Mouse (Mus musculus) intestine, embryonic 14.5 days (tissue): ENCODE measurements around the gene Shisa6. TPM values are rescaled to one million over a fixed set of nuclear protein-coding genes. Genes with fewer than 3 reads are reported as not detected.
A peak's percentile ranks its signal among the peaks of the same experiment; 100 is the strongest.

Source experiments
- ATAC-seq: fragments of 200-750 bp; cut with Nextera tagmentation; replicated peaks from 2 replicates; pipeline ENCODE4 v1.8.0; 2017; ENCODE audit warnings: low read depth, moderate number of reproducible peaks, moderate TSS enrichment, moderate library complexity; ENCODE audit not compliant: low FRiP score, low TSS enrichment
- DNase-seq: peaks from one replicate; pipeline ENCODE4 v3.0.0-alpha.2; 2018; ENCODE audit warnings: low spot score
- H3K27ac ChIP-seq: fragments of 300-500 bp; sonication (generic); 2 replicates; pipeline ENCODE4 v1.5.1; 2014; ENCODE audit warnings: low read depth, mild to moderate bottlenecking, control low read depth
- H3K27me3 ChIP-seq: fragments of 300-500 bp; sonication (generic); replicated peaks from 2 replicates; pipeline ENCODE4 v1.6.1; 2014; ENCODE audit warnings: low read length, control low read depth; ENCODE audit not compliant: control insufficient read depth, insufficient read depth
- H3K36me3 ChIP-seq: fragments of 300-500 bp; sonication (generic); 2 replicates; pipeline ENCODE4 v1.6.1; 2014; ENCODE audit warnings: low read length, control low read depth; ENCODE audit not compliant: control insufficient read depth, insufficient read depth
- H3K4me1 ChIP-seq: fragments of 300-500 bp; sonication (generic); replicated peaks from 2 replicates; pipeline ENCODE4 v1.6.1; 2014; ENCODE audit warnings: low read length, control low read depth, mixed read lengths; ENCODE audit not compliant: control insufficient read depth, insufficient read depth
- H3K4me2 ChIP-seq: fragments of 300-500 bp; sonication (generic); 2 replicates; pipeline ENCODE4 v1.6.1; 2014; ENCODE audit warnings: low read length
- H3K4me3 ChIP-seq: fragments of 300-500 bp; sonication (generic); 2 replicates; pipeline ENCODE4 v1.5.1; 2014; ENCODE audit warnings: low read depth, low read length, control low read depth, mixed read lengths
- H3K9ac ChIP-seq: fragments of 300-500 bp; sonication (generic); 2 replicates; pipeline ENCODE4 v1.6.1; 2014; ENCODE audit warnings: mild to moderate bottlenecking, low read length
- H3K9me3 ChIP-seq: fragments of 300-500 bp; sonication (generic); 2 replicates; pipeline ENCODE4 v1.6.1; 2016; ENCODE audit warnings: low read length, control low read depth; ENCODE audit not compliant: control insufficient read depth
- WGBS: fragments of 180-500 bp; shearing (Covaris S2); extraction: QIAGEN DNeasy Blood & Tissue Kit; methylation state at CpG from one replicate; pipeline ENCODE4 v1.1.7; 2014; 5-methylcytosine and 5-hydroxymethylcytosine counted together
- polyA plus RNA-seq: library from polyadenylated mRNA; unstranded; fragments of >200 nt; fragmentation: Nextera tagmentation; extraction: Ambion mirVana; gene quantifications from 2 replicates; pipeline ENCODE4 v1.2.1, GENCODE M21; 2014

The Shisa6 gene
- polyA plus RNA-seq, 1 experiment from 2014 or later, result 0.11 TPM

DNA sequence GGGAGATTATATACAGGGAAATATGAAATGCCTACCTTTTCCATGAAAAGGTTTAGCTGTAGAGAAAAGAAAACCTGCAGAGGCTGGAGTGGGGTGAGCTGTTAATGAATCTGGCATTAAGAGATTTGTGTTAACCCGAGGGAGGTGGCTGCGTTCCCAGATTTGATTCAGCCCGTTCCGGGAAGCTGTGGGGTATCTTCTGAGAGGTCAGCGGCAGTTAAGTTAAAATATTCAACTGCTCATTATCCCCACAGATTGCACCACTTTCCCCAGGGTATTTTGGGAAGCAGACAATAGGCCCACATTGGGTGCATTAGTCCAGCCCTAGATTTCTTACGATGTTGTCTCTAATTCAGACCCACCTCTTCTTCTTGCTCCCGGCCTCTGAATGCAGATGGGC lies 213.0 kb downstream of the Shisa6 start:
- DNase-seq, result no peak
- H3K4me1 ChIP-seq, result no peaks in the 10 kb centered on the region
- H3K4me3 ChIP-seq, result no peak overlapping the region
- H3K9ac ChIP-seq, result no peak overlapping the region
- 80% methylated on average over 7 of the region's 7 CpGs for WGBS
- no peaks in the 10 kb centered on the region for H3K9me3 ChIP-seq
- H3K27ac ChIP-seq, result no peak overlapping the region
- H3K4me2 ChIP-seq, result no peak overlapping the region
- H3K27me3 ChIP-seq, result no peaks in the 10 kb centered on the region
- no peaks in the 10 kb centered on the region for H3K36me3 ChIP-seq
- ATAC-seq, result no peak

DNA sequence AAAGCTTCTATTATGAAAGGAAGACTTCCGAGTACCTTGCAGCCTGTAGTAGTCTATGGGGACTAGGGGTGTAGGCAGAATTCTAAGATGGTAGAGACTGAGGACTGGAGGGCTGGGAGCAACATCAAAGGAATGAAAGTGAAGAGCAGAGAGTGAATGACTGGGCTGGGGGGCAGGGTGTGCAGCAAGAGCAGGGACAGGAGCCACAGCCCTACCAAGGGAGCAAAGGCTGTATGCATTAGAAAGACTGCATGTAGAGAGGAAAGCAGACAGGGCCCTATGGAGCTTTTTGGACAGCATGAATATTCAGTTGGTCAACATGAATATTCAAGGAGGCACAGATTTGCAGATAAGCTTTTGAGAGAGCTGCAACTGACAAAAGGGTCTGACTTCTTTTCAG lies 221.4 kb downstream of the Shisa6 start:
- DNase-seq, result no peak
- Histone ChIP-seq H3K9ac (no peak overlapping the region), H3K4me2 (no peak overlapping the region), H3K36me3 (no peaks in the 10 kb centered on the region), H3K27me3 (no peaks in the 10 kb centered on the region), H3K9me3 (no peaks in the 10 kb centered on the region), H3K27ac (no peak overlapping the region), H3K4me1 (no peaks in the 10 kb centered on the region), H3K4me3 (no peak overlapping the region)
- no peak for ATAC-seq
- 73% methylated on average over 1 of the region's 1 CpGs for WGBS

DNA sequence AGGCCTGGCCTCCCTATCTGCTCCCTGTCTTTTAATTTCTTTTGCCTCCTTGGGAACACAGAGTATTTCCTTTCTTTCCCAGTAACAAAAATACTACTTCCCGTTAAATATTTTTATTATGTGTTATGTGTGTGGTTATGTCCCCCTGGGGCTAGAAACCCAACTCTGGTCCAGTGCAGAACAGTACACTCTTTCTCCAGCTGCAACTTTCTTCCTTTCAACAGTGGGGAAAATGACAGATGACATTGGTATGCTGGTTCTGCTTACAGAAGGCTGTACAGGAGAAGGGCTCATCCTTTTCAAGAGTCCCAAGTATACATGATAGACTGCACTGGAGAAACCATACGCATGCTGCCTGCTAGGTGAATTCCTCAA lies 251.1 kb downstream of the Shisa6 start:
- H3K27ac ChIP-seq, result no peak overlapping the region
- H3K36me3 ChIP-seq, result no peaks in the 10 kb centered on the region
- ATAC-seq, result no peak
- no peak for DNase-seq
- WGBS, result 65% methylated on average over 2 of the region's 2 CpGs
- no peak overlapping the region for H3K4me2 ChIP-seq
- no peaks in the 10 kb centered on the region for H3K9me3 ChIP-seq
- H3K9ac ChIP-seq, result no peak overlapping the region
- no peak overlapping the region for H3K4me3 ChIP-seq
- no peaks in the 10 kb centered on the region for H3K27me3 ChIP-seq
- no peaks in the 10 kb centered on the region for H3K4me1 ChIP-seq

DNA sequence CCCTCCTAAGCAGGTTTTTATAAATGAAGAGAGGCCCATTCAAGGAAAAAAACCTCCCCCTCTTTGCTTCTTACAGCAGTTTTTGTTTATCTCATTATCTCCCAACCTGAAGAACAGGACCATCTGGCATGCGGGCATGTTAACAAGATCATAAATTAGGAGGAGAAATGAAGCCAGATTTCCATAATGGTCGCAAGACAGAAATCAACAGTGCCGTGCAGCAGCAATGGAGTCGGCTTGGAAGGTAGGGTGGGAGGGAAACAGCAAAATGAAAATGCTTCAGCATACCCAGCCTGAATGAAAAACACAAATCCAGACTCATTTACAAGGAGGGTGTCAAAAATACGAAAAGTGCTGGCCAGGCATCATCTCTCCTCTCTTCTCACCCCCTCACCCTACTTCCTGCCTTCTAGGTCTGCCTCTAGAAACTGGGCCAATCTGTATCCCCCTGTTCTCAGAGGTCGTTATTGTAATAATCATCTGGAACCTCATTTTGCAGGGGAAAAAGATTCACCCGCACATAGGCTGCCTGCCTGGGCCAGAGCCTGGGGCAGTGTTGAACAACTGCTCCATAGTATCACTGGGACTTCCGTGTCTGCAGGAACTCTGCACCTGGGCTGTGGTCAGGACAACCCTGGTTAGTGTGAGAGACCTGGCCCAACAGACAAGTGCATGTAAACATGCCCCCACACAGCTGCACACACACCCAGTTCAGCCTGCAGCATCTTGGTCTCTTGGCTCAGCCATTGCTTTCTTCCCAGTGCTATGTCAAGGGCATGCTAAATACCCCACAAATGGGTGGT lies 251.7 kb downstream of the Shisa6 start:
- Histone ChIP-seq H3K27me3 (no peaks in the 10 kb centered on the region), H3K4me2 (no peak overlapping the region), H3K36me3 (no peaks in the 10 kb centered on the region), H3K27ac (no peak overlapping the region), H3K9ac (no peak overlapping the region), H3K9me3 (no peaks in the 10 kb centered on the region), H3K4me1 (no peaks in the 10 kb centered on the region), H3K4me3 (no peak overlapping the region)
- WGBS, result 39% methylated on average over 8 of the region's 8 CpGs
- no peak for DNase-seq
- no peak for ATAC-seq

DNA sequence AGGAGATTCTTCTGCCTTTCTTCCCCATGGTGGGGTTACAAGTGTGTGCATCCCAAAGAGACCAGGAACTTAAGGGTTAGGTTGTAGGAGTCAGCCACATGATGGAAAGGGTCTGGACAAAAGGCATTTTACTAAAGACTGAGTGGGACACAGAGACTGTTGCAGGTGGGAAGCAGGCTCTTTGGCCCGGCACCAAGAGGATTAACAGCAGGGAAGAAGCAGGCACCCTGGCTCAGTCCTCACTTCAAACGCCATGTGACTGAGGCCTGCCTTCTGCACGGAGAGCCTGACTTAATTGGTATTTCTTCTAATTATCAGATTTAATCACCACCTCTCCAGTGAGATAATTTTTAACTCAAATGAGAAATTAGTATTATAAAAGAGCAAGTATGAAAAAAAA lies 258.7 kb downstream of the Shisa6 start:
- Histone ChIP-seq H3K4me1 (no peaks in the 10 kb centered on the region), H3K9me3 (no peaks in the 10 kb centered on the region), H3K27ac (no peak overlapping the region), H3K27me3 (no peaks in the 10 kb centered on the region), H3K4me3 (no peak overlapping the region), H3K36me3 (no peaks in the 10 kb centered on the region), H3K9ac (no peak overlapping the region), H3K4me2 (no peak overlapping the region)
- DNase-seq (no peak), ATAC-seq (no peak)
- 54% methylated on average over 3 of the region's 3 CpGs for WGBS

DNA sequence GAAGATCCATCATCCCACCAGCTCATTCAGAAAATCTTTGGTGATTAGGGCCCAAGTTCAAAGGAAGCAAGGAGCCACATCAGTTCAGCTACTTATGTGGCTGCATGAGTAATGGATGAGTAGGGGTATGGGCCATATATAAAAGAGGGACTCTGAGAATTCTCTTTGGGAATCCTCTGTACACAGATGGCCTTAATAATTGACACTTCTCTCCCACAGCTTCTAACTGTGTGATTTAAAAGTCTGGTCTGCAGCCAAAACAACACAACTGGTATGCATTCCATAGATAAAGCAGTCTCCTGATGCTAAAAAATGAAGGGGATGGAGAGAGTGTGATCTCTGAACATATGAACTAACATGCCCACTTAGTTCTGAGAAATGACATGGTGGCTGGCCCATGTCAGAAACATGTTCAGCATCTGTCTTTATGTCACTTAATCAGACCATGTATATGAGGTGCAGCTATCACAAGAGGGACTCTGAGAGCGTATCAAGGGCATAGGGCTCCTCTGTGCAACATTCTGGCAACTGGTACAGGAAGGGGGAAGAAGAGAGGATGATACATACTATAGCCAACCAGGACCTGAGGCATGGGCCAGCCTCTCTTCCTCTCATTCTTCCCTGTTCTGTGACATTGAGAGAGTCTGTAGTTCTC lies 260.3 kb downstream of the Shisa6 start:
- H3K4me1 ChIP-seq, result no peaks in the 10 kb centered on the region
- WGBS, result 81% methylated on average over 1 of the region's 1 CpGs

DNA sequence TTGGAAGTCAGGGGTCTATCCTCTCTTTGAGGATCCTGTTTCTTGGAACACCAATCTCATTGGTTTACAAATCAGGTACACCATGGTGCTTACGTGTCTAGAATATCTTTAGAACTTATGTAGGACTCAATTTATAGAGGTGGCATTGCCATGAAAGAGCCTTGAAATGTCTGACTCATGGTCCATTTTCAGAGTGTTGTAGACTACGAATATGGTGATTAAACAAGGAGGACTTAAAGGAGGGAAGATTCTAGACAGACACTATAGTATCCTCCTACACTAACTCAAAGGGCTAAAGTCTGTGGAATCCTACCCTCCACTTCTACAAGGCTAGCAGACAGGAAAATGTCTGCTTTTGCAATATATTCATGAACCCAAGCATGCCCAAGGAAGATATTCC lies 265.6 kb downstream of the Shisa6 start:
- H3K4me3 ChIP-seq, result no peak overlapping the region
- H3K9ac ChIP-seq, result no peak overlapping the region
- no peaks in the 10 kb centered on the region for H3K9me3 ChIP-seq
- no peaks in the 10 kb centered on the region for H3K36me3 ChIP-seq
- H3K4me1 ChIP-seq, result no peaks in the 10 kb centered on the region
- no peaks in the 10 kb centered on the region for H3K27me3 ChIP-seq
- no peak overlapping the region for H3K4me2 ChIP-seq
- DNase-seq (no peak), ATAC-seq (no peak)
- 83% methylated on average over 2 of the region's 2 CpGs for WGBS
- no peak overlapping the region for H3K27ac ChIP-seq

More for the DNA sequence above, 260.3 kb downstream of the Shisa6 start:
- DNase-seq (no peak), ATAC-seq (no peak)
- no peak overlapping the region for H3K9ac ChIP-seq
- no peaks in the 10 kb centered on the region for H3K36me3 ChIP-seq
- H3K4me2 ChIP-seq, result no peak overlapping the region
- H3K9me3 ChIP-seq, result no peaks in the 10 kb centered on the region
- H3K27ac ChIP-seq, result no peak overlapping the region
- no peaks in the 10 kb centered on the region for H3K27me3 ChIP-seq
- no peak overlapping the region for H3K4me3 ChIP-seq

DNA sequence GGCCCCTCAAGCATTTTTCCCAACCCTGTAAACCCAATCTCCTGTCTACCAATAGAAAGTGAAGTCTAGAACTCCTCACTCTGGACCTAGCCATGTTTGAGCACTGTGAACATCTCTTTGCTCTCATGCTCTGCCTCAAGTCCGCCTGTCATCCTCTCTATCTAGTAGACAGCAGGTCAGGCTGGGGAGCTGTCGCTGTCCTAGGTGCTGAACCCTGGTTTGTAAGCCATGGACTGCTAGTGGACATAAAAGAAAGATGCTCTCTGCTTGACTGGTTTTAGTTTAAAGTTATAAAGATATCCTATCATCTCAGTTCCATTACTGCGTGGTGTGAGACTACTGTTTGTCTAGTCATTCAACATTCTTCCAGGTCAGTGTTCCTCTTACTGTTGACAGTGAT lies 266.9 kb downstream of the Shisa6 start:
- DNase-seq, result peak; percentile 89
- Histone ChIP-seq H3K36me3 (no peaks in the 10 kb centered on the region), H3K27ac (no peak overlapping the region), H3K9ac (no peak overlapping the region), H3K4me1 (no peaks in the 10 kb centered on the region), H3K4me3 (no peak overlapping the region), H3K27me3 (no peaks in the 10 kb centered on the region), H3K9me3 (no peaks in the 10 kb centered on the region), H3K4me2 (no peak overlapping the region)
- 11% methylated on average over 3 of the region's 3 CpGs for WGBS
- ATAC-seq, result no peak

DNA sequence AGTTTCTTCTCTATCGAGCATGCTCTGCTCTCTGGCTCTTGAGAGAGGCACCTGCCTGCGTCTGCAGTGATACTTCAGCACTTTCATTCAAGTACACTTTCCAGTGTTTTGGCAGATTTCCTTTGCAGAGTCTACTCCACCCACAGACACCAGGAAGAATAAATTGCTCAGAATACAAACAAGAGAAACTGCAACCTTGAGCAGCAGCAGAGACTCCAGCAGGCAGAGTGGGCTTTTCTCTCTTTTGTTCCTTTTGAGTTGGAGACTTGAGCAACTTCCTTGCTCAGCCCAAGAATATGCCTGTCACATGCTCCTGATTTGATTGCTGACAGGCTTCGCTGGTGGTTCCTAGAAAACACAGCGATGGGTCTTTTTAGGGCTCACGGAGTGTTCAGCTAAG lies 278.6 kb downstream of the Shisa6 start:
- Histone ChIP-seq H3K36me3 (no peaks in the 10 kb centered on the region), H3K4me2 (no peak overlapping the region), H3K4me3 (no peak overlapping the region), H3K9me3 (no peaks in the 10 kb centered on the region), H3K4me1 (no peaks in the 10 kb centered on the region), H3K27me3 (no peaks in the 10 kb centered on the region), H3K27ac (no peak overlapping the region), H3K9ac (no peak overlapping the region)
- ATAC-seq, result no peak
- no peak for DNase-seq
- 81% methylated on average over 5 of the region's 5 CpGs for WGBS
